Mouse (Mus musculus) macrophage (primary cell): ENCODE results near the gene Isg20l2. TPM values are rescaled to one million over a fixed set of nuclear protein-coding genes. Genes with fewer than 3 reads are reported as not detected.

Source experiments
- H3K27ac ChIP-seq: fragments of 350-480 bp; formaldehyde crosslinking; 2 replicates; pipeline ENCODE4 v1.9.0; 2021
- H3K36me3 ChIP-seq: fragments of 350-480 bp; formaldehyde crosslinking; 2 replicates; pipeline ENCODE4 v1.9.0; 2021; ENCODE audit errors: inconsistent target
- H3K4me3 ChIP-seq: fragments of 350-480 bp; formaldehyde crosslinking; 2 replicates; pipeline ENCODE4 v1.9.0; 2021; ENCODE audit errors: inconsistent target
- H3K79me2 ChIP-seq: fragments of 350-480 bp; formaldehyde crosslinking; 2 replicates; pipeline ENCODE4 v1.9.0; 2021; ENCODE audit errors: inconsistent target
- WGBS: methylation state at CpG from one replicate; pipeline ENCODE4 v1.1.7; 2026; ENCODE audit warnings: inconsistent platforms; ENCODE audit not compliant: missing documents; 5-methylcytosine and 5-hydroxymethylcytosine counted together
- polyA plus RNA-seq: library from polyadenylated mRNA; stranded (reverse); fragments of 250-400 nt; gene quantifications from 3 replicates; pipeline ENCODE4 v1.2.4, GENCODE M21; 2018; ENCODE audit warnings: inconsistent platforms

Gene Isg20l2
- polyA plus RNA-seq, 1 experiment from 2014 or later: 14.0 TPM

DNA sequence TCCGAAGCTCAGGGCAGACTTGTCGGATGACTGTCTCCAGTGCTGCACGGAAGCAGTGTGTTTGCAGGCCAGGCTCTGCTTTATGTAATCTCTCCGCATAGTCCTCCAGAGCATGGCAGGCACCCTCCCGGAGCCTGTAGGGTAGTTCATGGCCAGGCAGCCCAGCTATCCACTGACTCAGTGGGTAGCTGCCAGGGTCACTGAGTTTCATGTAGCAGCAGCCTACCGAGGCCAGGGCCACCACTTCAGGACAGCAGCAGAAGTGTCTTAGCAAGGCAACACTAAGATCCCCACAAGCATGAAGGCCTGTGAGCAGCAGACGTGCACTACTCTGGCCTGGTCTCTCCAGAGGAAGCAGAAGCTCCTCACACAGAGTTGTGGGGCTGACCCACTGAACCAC, 5.1 kb upstream of the Isg20l2 start:
- no peak overlapping the region for H3K4me3 ChIP-seq
- no peak overlapping the region for H3K27ac ChIP-seq
- WGBS: 95% methylated on average over 7 of the region's 7 CpGs
- peaks cover 39% of the 10 kb centered on the region for H3K79me2 ChIP-seq
- H3K36me3 ChIP-seq: peaks cover 46% of the 10 kb centered on the region

DNA sequence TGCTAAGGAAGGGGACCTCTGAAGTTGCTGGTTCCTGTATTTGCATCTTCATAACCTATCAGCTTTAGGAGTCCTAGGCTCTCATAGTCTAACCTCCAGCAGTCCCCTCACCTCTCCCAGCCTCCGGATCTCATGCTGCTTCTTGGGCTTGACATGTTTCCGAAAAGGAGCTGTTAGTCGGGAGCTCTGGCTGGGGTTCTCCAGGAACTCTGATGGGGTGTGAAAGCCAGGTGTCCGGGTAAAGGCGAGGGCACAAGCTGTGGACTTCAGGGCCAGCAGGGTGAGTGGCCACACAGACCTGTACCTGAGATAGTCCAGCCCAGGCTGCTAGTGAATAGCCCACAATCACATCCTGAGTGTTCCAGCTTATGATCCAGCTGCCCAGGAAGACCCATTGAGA, 2.7 kb upstream of the Isg20l2 start:
- Histone ChIP-seq H3K27ac (no peak overlapping the region), H3K4me3 (no peak overlapping the region), H3K36me3 (peaks cover 53% of the 10 kb centered on the region), H3K79me2 (peaks cover 45% of the 10 kb centered on the region)
- 94% methylated on average over 5 of the region's 5 CpGs for WGBS

DNA sequence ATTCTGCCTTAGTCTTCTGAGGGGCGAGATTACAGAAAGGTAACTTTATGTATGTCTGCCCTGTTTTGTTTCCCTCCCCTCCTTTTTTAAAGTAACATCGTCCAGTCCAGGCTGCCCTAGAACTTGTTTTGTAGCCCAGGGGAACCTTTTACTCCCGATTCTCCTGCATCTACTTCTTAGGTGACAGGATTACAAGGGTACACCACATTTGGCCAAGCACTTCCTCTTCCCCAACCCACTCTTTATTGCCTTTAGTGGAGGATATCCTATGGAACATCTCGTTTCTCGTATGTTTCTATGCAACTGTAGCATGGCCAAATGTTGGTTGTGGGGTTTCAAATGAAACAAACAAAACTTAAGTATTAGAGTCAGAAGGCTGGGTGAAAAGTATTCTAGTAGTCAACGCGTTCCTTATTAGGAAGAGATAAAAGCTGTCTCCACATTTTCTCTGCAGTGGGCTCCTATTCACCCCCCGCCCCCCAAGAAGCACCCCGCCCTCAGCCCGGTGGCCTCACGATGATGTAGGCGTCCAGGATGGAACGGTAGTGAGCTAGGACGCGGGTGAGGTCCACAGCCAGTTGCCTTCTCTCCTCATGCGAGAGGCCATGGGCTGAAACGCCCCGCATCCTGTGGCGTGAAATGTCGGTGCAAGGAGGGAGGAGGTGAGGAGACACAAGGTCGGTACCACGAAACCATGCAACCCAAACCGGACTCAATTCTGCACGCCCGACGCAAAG, 605 bp upstream of the Isg20l2 start:
- Histone ChIP-seq H3K27ac (peak overlapping the region; percentile 64), H3K79me2 (peaks cover 66% of the 10 kb centered on the region), H3K36me3 (peaks cover 43% of the 10 kb centered on the region), H3K4me3 (peak overlapping the region; percentile 99)
- WGBS: 3% methylated on average over 24 of the region's 26 CpGs

- H3K79me2 ChIP-seq: peaks cover 80% of the 10 kb centered on the region
- peaks cover 53% of the 10 kb centered on the region; the same call in 1 of the 2 replicates for H3K36me3 ChIP-seq
- no peak overlapping the region for H3K27ac ChIP-seq
- no peak overlapping the region for H3K4me3 ChIP-seq
- 86% methylated on average over 5 of the region's 5 CpGs for WGBS
Measured at GRCm38 (mm10) chr3:87934026-87934425, 3.9 kb downstream of the Isg20l2 start.

DNA sequence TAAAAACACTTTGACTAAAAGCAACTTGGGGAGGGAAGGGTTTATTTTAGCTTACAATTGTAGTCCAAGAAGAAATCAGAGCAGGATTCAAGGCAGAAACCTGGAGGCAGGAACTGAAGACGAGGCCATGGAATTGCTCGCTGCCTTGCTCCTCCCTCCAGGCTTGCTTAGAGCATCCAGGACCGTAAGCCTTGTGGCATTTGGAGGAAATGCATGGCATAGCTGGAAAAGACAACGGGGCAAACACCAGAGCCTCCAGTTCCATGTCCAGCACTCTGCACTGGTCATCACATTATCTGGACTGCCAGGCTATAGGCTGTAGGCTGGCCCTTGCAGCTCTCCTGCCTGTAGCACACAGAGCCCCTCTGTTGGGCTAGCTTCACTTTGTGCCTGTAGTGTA, 4.4 kb downstream of the Isg20l2 start:
- 83% methylated on average over 4 of the region's 4 CpGs for WGBS
- H3K36me3 ChIP-seq: peaks cover 58% of the 10 kb centered on the region
- H3K4me3 ChIP-seq: no peak overlapping the region
- H3K79me2 ChIP-seq: peaks cover 76% of the 10 kb centered on the region
- no peak overlapping the region for H3K27ac ChIP-seq

GRCm38 (mm10) chr3:87935201-87935600, 5.1 kb downstream of the Isg20l2 start:
- Histone ChIP-seq H3K4me3 (no peak overlapping the region), H3K79me2 (peaks cover 71% of the 10 kb centered on the region), H3K36me3 (peaks cover 65% of the 10 kb centered on the region), H3K27ac (no peak overlapping the region)
- 96% methylated on average over 4 of the region's 4 CpGs for WGBS

DNA sequence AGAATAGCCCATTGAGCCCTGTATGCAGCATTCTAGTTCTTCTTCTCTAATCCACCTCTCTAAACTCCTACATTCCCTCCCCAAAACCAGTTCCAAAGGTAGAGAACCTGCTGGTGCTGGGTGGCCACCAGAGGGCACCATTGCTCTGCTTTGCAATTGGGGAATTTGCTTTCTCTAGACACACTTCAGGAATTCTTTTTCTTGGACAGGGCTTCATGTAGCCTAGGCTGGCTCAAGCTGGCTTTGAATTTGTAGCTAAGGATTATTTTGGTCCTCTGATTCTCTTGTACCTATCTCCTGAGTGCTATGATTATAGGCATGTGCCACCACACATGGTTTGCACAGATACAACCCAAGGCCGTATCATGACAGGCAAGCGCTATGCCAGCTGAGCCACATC, 5.7 kb downstream of the Isg20l2 start:
- 97% methylated on average over 2 of the region's 2 CpGs for WGBS
- no peak overlapping the region for H3K27ac ChIP-seq
- peaks cover 67% of the 10 kb centered on the region for H3K79me2 ChIP-seq
- H3K36me3 ChIP-seq: peaks cover 71% of the 10 kb centered on the region
- no peak overlapping the region for H3K4me3 ChIP-seq

GRCm38 (mm10) chr3:87940611-87941010, 10.5 kb downstream of the Isg20l2 start:
- peaks cover 54% of the 10 kb centered on the region for H3K36me3 ChIP-seq
- H3K4me3 ChIP-seq: no peak overlapping the region
- 88% methylated on average over 5 of the region's 5 CpGs for WGBS

GRCm38 (mm10) chr3:87942471-87942870, 12.4 kb downstream of the Isg20l2 start:
- no peak overlapping the region for H3K27ac ChIP-seq
- H3K4me3 ChIP-seq: no peak overlapping the region
- peaks cover 1% of the 10 kb centered on the region; the same call in 1 of the 2 replicates for H3K79me2 ChIP-seq
- 92% methylated on average over 2 of the region's 2 CpGs for WGBS
- H3K36me3 ChIP-seq: peaks cover 44% of the 10 kb centered on the region

More at GRCm38 (mm10) chr3:87940611-87941010, 10.5 kb downstream of the Isg20l2 start:
- no peak overlapping the region for H3K27ac ChIP-seq
- peaks cover 20% of the 10 kb centered on the region for H3K79me2 ChIP-seq

DNA sequence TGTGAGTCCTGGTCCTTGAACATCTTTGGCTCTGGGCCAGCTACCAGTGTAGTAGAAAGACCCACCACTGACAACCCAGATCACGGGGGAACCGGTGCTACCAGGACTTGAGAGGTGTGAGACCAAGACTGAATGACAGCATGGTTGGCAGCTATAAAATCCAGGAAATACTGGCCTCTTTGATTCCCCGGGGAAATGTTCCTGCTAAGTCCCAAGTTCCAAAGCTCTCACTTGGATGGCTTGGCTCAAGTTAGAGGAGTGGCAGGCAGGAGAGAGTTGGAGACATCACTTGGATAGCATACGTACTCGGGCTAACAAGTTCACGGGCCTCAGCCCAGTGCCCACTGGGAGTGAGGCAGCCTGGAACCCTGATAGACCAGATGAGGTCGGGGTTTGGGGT, 13.5 kb downstream of the Isg20l2 start:
- WGBS: 87% methylated on average over 7 of the region's 7 CpGs
- H3K36me3 ChIP-seq: peaks cover 34% of the 10 kb centered on the region
- no peaks in the 10 kb centered on the region for H3K79me2 ChIP-seq
- no peak overlapping the region for H3K4me3 ChIP-seq
- H3K27ac ChIP-seq: no peak overlapping the region

GRCm38 (mm10) chr3:87944838-87945600, 14.9 kb downstream of the Isg20l2 start:
- Histone ChIP-seq H3K27ac (no peak overlapping the region), H3K36me3 (peaks cover 20% of the 10 kb centered on the region), H3K4me3 (no peak overlapping the region), H3K79me2 (no peaks in the 10 kb centered on the region)
- 50% methylated on average over 2 of the region's 4 CpGs for WGBS

- H3K4me3 ChIP-seq: no peak overlapping the region
- H3K36me3 ChIP-seq: peaks cover 10% of the 10 kb centered on the region
- no peaks in the 10 kb centered on the region for H3K79me2 ChIP-seq
- no peak overlapping the region for H3K27ac ChIP-seq
- 52% methylated on average over 12 of the region's 12 CpGs for WGBS
Measured at GRCm38 (mm10) chr3:87945781-87946540, 15.8 kb downstream of the Isg20l2 start.

DNA sequence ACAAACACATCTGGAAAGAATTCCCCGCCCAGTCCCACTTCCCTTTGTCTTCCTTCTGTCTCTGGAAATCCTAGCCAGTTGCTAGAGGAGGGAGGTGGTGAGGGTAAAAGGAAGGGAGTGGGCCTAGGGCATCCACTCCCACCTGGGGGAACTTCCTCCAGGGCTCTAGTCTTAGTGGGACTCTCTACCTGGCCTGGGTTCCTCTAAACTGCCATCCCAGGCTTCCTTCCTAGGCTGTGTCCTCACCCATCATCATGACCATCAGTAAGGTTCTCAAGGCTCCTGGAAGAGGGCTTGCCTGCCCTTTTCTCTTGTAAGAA, 16.4 kb downstream of the Isg20l2 start:
- no peak overlapping the region for H3K27ac ChIP-seq
- H3K36me3 ChIP-seq: peaks cover 5% of the 10 kb centered on the region
- H3K79me2 ChIP-seq: no peaks in the 10 kb centered on the region
- 29% methylated on average over 1 of the region's 1 CpGs for WGBS
- H3K4me3 ChIP-seq: no peak overlapping the region

- Histone ChIP-seq H3K79me2 (no peaks in the 10 kb centered on the region), H3K27ac (no peak overlapping the region), H3K36me3 (no peaks in the 10 kb centered on the region), H3K4me3 (no peak overlapping the region)
- 8% methylated on average over 26 of the region's 26 CpGs for WGBS
Measured at GRCm38 (mm10) chr3:87947056-87947810, 17.1 kb downstream of the Isg20l2 start.
